Mouse (Mus musculus) limb, embryonic 13.5 days (tissue): ENCODE measurements at regions not wholly inside any gene's neighbourhood (a gene's known extent, or its start where the extent isn't known, plus 50 kb on each side); places are given as distances from the start of the nearest gene placed in this dataset.

ENCODE experiments used
- ATAC-seq: fragments of 200-750 bp; cut with Nextera tagmentation; 2 replicates; pipeline ENCODE4 v1.8.0; 2017; ENCODE audit warnings: low read depth, moderate number of reproducible peaks, moderate TSS enrichment; ENCODE audit not compliant: low FRiP score
- H3K27ac ChIP-seq: fragments of 300-500 bp; sonication (generic); 2 replicates; pipeline ENCODE4 v1.5.1; 2015; ENCODE audit warnings: inconsistent platforms, mild to moderate bottlenecking, moderate library complexity
- H3K27me3 ChIP-seq: fragments of 300-500 bp; sonication (generic); 2 replicates; pipeline ENCODE4 v1.6.1; 2015; ENCODE audit warnings: mild to moderate bottlenecking, inconsistent platforms
- H3K36me3 ChIP-seq: fragments of 300-500 bp; sonication (generic); 2 replicates; pipeline ENCODE4 v1.6.1; 2015; ENCODE audit warnings: inconsistent platforms, mild to moderate bottlenecking, moderate library complexity
- H3K4me1 ChIP-seq: fragments of 300-500 bp; sonication (generic); 2 replicates; pipeline ENCODE4 v1.6.1; 2015; ENCODE audit warnings: inconsistent platforms
- H3K4me2 ChIP-seq: fragments of 300-500 bp; sonication (generic); replicated peaks from 2 replicates; pipeline ENCODE4 v1.6.1; 2015; ENCODE audit warnings: inconsistent platforms, mild to moderate bottlenecking, moderate library complexity
- H3K4me3 ChIP-seq: fragments of 300-500 bp; sonication (generic); 2 replicates; pipeline ENCODE4 v1.5.1; 2015; ENCODE audit warnings: moderate library complexity, mild to moderate bottlenecking, inconsistent platforms
- H3K9ac ChIP-seq: fragments of 300-500 bp; sonication (generic); 2 replicates; pipeline ENCODE4 v1.6.1; 2015; ENCODE audit warnings: mild to moderate bottlenecking, inconsistent platforms
- H3K9me3 ChIP-seq: fragments of 300-500 bp; sonication (generic); 2 replicates; pipeline ENCODE4 v1.6.1; 2016; ENCODE audit warnings: inconsistent platforms
- WGBS: fragments of 180-500 bp; shearing (Covaris S2); methylation state at CpG from one replicate; pipeline ENCODE4 v1.1.7; 2015; 5-methylcytosine and 5-hydroxymethylcytosine counted together

GRCm38 (mm10) chr7:138620896-138621655 lies 223.5 kb upstream of the Tcerg1l start:
- H3K36me3 ChIP-seq, result no peaks in the 10 kb centered on the region
- WGBS, result 74% methylated on average over 10 of the region's 10 CpGs
- H3K4me2 ChIP-seq, result no peak overlapping the region
- H3K4me1 ChIP-seq, result no peaks in the 10 kb centered on the region
- no peak for ATAC-seq
- H3K9me3 ChIP-seq, result no peaks in the 10 kb centered on the region
- H3K27me3 ChIP-seq, result no peaks in the 10 kb centered on the region; the same call in 1 of the 2 replicates
- H3K4me3 ChIP-seq, result no peak overlapping the region
- H3K9ac ChIP-seq, result no peak overlapping the region
- no peak overlapping the region for H3K27ac ChIP-seq

DNA sequence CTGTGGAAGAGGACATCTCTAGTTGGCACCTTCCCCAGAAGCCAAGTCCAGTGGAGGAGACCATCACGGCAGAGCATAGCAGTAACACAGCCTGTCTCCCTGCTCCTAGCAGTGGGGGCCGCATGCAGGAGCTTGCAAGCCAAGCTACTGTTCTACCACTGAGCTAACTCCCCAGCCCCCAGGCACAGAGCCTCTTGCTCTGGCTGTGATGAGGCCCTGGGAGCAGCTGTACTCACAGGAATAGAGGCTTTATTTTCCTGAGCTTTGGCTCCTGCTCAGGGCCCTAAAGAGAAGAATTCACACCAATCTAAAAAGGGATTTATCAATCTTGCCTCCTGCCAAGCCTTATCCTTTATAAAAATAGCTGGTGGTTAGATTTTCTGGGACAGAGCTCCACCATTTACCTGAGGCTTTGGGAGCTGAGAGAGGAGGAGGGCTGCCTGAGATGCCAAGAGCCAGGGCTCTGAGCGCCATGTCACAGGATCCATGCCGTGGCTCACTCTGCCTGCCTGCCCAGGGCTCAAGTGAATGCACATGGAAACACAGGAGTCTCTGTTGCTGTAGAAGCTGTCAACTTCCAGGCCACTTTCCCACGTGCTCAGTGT lies 222.7 kb upstream of the Tcerg1l start:
- no peak for ATAC-seq

GRCm38 (mm10) chr7:138616468-138616867 lies 218.9 kb upstream of the Tcerg1l start:
- Histone ChIP-seq H3K4me1 (no peaks in the 10 kb centered on the region), H3K27me3 (no peaks in the 10 kb centered on the region), H3K4me3 (no peak overlapping the region), H3K36me3 (no peaks in the 10 kb centered on the region), H3K9me3 (no peaks in the 10 kb centered on the region), H3K9ac (no peak overlapping the region), H3K27ac (no peak overlapping the region), H3K4me2 (no peak overlapping the region)
- 81% methylated on average over 2 of the region's 2 CpGs for WGBS
- ATAC-seq, result no peak

More for the DNA sequence above, 222.7 kb upstream of the Tcerg1l start:
- Histone ChIP-seq H3K27ac (no peak overlapping the region), H3K9me3 (no peaks in the 10 kb centered on the region), H3K27me3 (no peaks in the 10 kb centered on the region; the same call in 1 of the 2 replicates), H3K9ac (no peak overlapping the region), H3K4me1 (no peaks in the 10 kb centered on the region), H3K36me3 (no peaks in the 10 kb centered on the region), H3K4me3 (no peak overlapping the region), H3K4me2 (no peak overlapping the region)
- WGBS, result 66% methylated on average over 5 of the region's 5 CpGs

GRCm38 (mm10) chr7:138609605-138610004 lies 212.1 kb upstream of the Tcerg1l start:
- WGBS, result 80% methylated on average over 3 of the region's 3 CpGs
- ATAC-seq, result no peak

DNA sequence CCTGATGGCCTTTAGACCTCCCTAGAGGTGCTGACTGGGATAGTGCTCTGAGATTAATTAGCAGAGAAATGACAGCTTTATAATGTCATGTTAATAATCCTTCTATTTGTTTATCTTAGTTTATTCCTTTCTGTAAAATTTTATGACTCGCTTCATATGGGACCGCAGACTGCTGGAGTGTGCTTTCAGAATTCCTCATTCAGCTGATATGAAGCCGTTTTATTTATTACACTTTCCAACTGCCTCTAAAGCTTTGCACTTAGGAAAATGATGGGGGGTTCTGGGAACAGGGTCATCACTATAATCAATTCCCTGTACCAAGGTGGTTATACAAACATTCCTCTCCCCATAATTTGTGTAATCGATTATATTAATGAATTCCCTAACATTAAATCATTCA lies 211.6 kb upstream of the Tcerg1l start:
- no peak overlapping the region for H3K27ac ChIP-seq
- 56% methylated on average over 4 of the region's 4 CpGs for WGBS
- H3K4me1 ChIP-seq, result no peaks in the 10 kb centered on the region; the same call in 1 of the 2 replicates
- H3K9ac ChIP-seq, result no peak overlapping the region
- H3K9me3 ChIP-seq, result no peaks in the 10 kb centered on the region
- no peak for ATAC-seq
- no peak overlapping the region for H3K4me2 ChIP-seq
- H3K4me3 ChIP-seq, result no peak overlapping the region
- no peaks in the 10 kb centered on the region for H3K36me3 ChIP-seq
- no peaks in the 10 kb centered on the region for H3K27me3 ChIP-seq

More at GRCm38 (mm10) chr7:138609605-138610004, 212.1 kb upstream of the Tcerg1l start:
- H3K4me1 ChIP-seq, result no peaks in the 10 kb centered on the region; the same call in 1 of the 2 replicates
- no peak overlapping the region for H3K9ac ChIP-seq
- no peaks in the 10 kb centered on the region for H3K27me3 ChIP-seq
- H3K27ac ChIP-seq, result no peak overlapping the region
- H3K36me3 ChIP-seq, result no peaks in the 10 kb centered on the region
- H3K4me3 ChIP-seq, result no peak overlapping the region
- no peaks in the 10 kb centered on the region for H3K9me3 ChIP-seq
- no peak overlapping the region for H3K4me2 ChIP-seq

- Histone ChIP-seq H3K27ac (no peak overlapping the region), H3K9me3 (no peaks in the 10 kb centered on the region), H3K4me1 (peaks cover under 1% of the 10 kb centered on the region; the same call in 1 of the 2 replicates), H3K4me2 (no peak overlapping the region), H3K4me3 (no peak overlapping the region), H3K9ac (no peak overlapping the region), H3K27me3 (no peaks in the 10 kb centered on the region), H3K36me3 (no peaks in the 10 kb centered on the region)
- WGBS, result 75% methylated on average over 11 of the region's 11 CpGs
- ATAC-seq, result no peak
Observed at GRCm38 (mm10) chr7:138606363-138606964, 208.9 kb upstream of the Tcerg1l start.

- Histone ChIP-seq H3K4me3 (no peak overlapping the region), H3K36me3 (no peaks in the 10 kb centered on the region), H3K9me3 (no peaks in the 10 kb centered on the region), H3K27me3 (no peaks in the 10 kb centered on the region), H3K9ac (no peak overlapping the region), H3K4me2 (no peak overlapping the region), H3K27ac (no peak overlapping the region), H3K4me1 (peaks cover 6% of the 10 kb centered on the region; the same call in 1 of the 2 replicates)
- no peak for ATAC-seq
Observed at GRCm38 (mm10) chr7:138605923-138606322, 208.4 kb upstream of the Tcerg1l start.

DNA sequence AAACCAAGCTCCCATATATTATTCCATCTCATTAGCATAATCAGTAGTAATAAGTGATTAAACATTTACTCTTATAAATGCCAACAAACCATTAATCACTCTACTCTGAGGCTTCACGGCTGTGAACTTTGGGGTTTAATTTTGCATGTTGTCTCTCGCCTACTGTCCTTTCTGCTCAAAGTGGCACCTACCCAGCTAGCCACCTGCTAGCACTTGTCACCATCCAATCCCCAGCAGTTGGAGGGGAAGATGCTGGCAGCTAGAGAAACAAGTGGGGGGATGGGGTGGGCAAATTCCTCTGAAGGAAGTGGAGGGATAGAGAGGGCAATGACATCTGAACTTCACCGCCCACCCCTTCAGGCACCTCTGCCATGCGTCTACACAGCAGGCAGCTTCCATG lies 204.2 kb upstream of the Tcerg1l start:
- Histone ChIP-seq H3K36me3 (no peaks in the 10 kb centered on the region), H3K4me1 (peaks cover 6% of the 10 kb centered on the region; the same call in 1 of the 2 replicates), H3K27me3 (no peaks in the 10 kb centered on the region), H3K4me2 (no peak overlapping the region), H3K9ac (no peak overlapping the region), H3K27ac (no peak overlapping the region), H3K4me3 (no peak overlapping the region), H3K9me3 (no peaks in the 10 kb centered on the region)
- ATAC-seq, result no peak
- 53% methylated on average over 4 of the region's 4 CpGs for WGBS

DNA sequence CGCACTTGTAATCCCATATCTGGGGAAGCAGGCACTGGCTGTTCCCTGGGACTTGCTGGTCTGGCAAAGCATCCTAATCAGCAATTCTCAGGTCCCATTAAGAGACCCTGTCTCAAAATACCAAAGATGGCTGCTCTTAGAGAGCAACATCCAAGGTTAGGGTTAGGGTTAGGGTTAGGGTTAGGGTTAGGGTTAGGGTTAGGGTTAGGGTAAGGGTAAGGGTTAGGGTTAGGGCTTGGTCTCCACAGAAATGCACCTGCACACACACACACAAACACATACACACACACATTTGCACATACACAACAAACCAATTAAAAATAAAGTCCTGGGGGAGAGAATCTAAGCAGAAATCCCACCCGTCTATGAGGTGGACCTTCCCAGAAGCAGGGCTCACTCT lies 195.8 kb upstream of the Tcerg1l start:
- Histone ChIP-seq H3K27ac (no peak overlapping the region), H3K36me3 (no peaks in the 10 kb centered on the region), H3K4me1 (peaks cover 16% of the 10 kb centered on the region), H3K4me2 (no peak overlapping the region), H3K9me3 (no peaks in the 10 kb centered on the region), H3K27me3 (0 out of 2 replicates have a peak, but pooled peaks cover 3% of the 10 kb centered on the region), H3K4me3 (no peak overlapping the region), H3K9ac (no peak overlapping the region)
- ATAC-seq, result no peak
- WGBS, result 79% methylated on average over 2 of the region's 2 CpGs

DNA sequence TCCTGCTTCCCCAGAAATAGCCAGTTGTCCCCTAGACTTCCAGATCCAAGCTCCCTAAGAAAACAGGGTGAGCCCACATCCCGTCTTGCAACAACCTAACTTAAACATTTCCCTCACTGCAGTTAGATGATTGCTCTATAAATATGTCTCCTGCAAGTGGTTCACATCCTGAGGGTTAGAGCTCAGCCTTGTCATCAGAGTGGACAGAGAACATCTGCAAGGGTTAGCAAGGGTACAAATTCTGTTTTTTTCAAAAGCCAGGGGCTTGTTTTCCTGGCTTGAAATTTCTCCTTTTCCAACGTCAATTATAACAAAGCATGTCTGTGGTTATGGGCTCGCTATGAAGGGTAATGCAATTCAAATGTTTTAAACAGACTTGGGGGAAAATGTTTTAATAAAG lies 169.8 kb upstream of the Tcerg1l start:
- H3K27me3 ChIP-seq, result no peaks in the 10 kb centered on the region
- no peaks in the 10 kb centered on the region for H3K4me1 ChIP-seq
- no peak for ATAC-seq
- H3K27ac ChIP-seq, result no peak overlapping the region
- H3K4me3 ChIP-seq, result no peak overlapping the region
- no peaks in the 10 kb centered on the region for H3K36me3 ChIP-seq
- no peak overlapping the region for H3K9ac ChIP-seq
- H3K4me2 ChIP-seq, result no peak overlapping the region
- WGBS, result 62% methylated on average over 3 of the region's 3 CpGs
- no peaks in the 10 kb centered on the region for H3K9me3 ChIP-seq

DNA sequence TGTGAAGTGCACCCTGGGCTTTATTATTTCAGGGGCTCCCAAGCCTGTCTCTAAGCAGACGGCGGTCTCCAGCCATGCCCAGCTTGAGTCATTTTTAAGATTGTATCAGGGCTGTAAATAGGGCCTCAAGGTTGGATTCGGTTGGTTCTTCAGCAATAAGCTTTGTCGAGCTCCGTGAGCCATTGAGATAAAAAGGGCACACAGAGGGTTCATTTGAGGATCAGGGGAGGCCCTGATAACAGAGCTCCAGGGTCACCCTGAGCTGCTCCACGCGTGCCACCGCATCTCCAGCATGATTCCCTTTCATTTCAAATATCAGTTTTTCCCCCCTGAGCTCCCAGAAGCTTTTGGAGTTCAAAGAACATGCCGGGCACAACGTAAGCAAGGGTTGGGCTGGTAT lies 154.1 kb upstream of the Tcerg1l start:
- no peaks in the 10 kb centered on the region for H3K9me3 ChIP-seq
- no peak for ATAC-seq
- no peak overlapping the region for H3K27ac ChIP-seq
- H3K27me3 ChIP-seq, result no peaks in the 10 kb centered on the region
- no peak overlapping the region for H3K4me2 ChIP-seq
- no peaks in the 10 kb centered on the region for H3K4me1 ChIP-seq
- H3K9ac ChIP-seq, result no peak overlapping the region
- 80% methylated on average over 10 of the region's 10 CpGs for WGBS
- H3K36me3 ChIP-seq, result no peaks in the 10 kb centered on the region
- H3K4me3 ChIP-seq, result no peak overlapping the region

- H3K9ac ChIP-seq, result no peak overlapping the region
- WGBS, result 83% methylated on average over 7 of the region's 7 CpGs
- ATAC-seq, result no peak
Observed at GRCm38 (mm10) chr7:138547881-138548280, 150.4 kb upstream of the Tcerg1l start.

More at GRCm38 (mm10) chr7:138547881-138548280, 150.4 kb upstream of the Tcerg1l start:
- no peaks in the 10 kb centered on the region for H3K36me3 ChIP-seq
- no peaks in the 10 kb centered on the region for H3K4me1 ChIP-seq
- no peaks in the 10 kb centered on the region for H3K9me3 ChIP-seq
- H3K27ac ChIP-seq, result no peak overlapping the region
- H3K27me3 ChIP-seq, result no peaks in the 10 kb centered on the region
- H3K4me2 ChIP-seq, result no peak overlapping the region
- no peak overlapping the region for H3K4me3 ChIP-seq
